Mouse (Mus musculus): ENCODE measurements around the gene Luc7l. TPM values are rescaled to one million over a fixed set of nuclear protein-coding genes. Genes with fewer than 3 reads are reported as not detected.

Gene Luc7l
- polyA plus RNA-seq, 1 experiment: 59.8 TPM

DNA sequence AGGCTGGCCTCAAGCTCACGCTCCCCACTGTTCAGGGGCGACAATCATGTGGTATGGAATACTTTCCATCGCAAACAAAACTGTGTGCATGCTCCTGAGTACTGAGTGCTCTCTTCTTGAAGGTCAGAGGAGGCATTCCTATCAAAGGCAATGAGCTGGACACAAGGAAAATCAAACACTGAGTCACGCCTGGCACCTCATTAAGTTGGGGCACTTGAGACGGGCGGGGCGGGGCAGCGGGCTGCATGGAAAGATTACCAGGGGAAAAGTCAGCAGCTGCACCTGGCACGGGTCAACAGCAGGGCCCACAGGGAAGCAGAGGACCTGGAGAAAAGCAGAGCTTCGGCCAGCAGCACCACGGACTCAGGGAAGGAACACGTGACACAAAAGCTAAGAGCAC lies 27.5 kb upstream of the Luc7l start:
- TF ChIP-seq POLR2A (IDR thresholded peaks at IDR 0.05; ENCODE audit: borderline replicate concordance, control insufficient read depth, low read depth, low read length): no peak
- 82% methylated on average over 12 of the region's 12 CpGs for WGBS
- no peak overlapping the region for H3K4me3 ChIP-seq (replicated peaks; ENCODE audit: control insufficient read depth, low read depth, low read length)
- H3K4me1 ChIP-seq (ENCODE audit: control insufficient read depth, insufficient read depth, low read length): no peaks in the 10 kb centered on the region; the same call in 1 of the 2 replicates
- H3K27ac ChIP-seq (ENCODE audit: control insufficient read depth, insufficient read depth, low read depth, low read length, poor library complexity): no peak overlapping the region

DNA sequence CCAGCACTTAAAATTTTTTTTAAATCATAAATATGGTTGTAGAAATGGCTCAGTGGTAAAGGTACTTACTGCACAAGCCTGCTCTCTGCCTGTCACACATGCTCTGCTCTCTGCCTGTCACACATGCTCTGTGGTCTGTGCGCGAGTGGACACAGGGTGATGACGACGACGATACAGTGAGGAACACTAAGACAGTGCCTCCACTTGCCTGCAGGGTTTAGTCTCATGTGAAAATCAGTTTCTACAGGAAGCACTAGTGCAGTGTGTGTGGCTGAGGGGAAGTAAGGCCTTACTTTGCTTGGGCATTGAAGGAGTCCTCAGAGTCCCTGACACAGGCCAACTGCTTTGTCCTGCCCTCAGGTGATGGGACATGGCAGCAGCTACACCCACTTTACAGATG lies 22.9 kb upstream of the Luc7l start:
- 37% methylated on average over 5 of the region's 5 CpGs for WGBS

DNA sequence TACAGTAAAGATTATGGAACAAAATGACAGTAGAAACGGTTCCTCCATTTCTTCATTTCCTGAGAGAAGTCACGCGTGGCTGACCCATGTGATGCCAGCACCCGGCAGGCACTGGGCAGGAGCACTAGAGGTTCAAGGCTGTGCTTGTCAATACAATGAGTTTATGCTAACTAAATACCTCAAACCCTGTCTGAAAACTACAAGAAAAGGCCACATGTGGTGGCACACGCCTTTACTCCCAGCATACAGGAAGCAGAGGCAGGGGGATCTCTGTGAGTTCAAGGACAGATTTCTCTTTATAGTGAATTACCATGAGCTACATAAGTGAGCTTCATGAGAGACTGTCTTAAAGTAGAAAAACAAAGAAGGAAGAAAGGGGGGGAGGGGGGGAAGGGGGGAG lies 21.5 kb upstream of the Luc7l start:
- Histone ChIP-seq H3K4me1 (ENCODE audit: control insufficient read depth, insufficient read depth, low read length) (peaks cover 3% of the 10 kb centered on the region; the same call in 1 of the 2 replicates), H3K4me3 (replicated peaks; ENCODE audit: control insufficient read depth, low read depth, low read length) (no peak overlapping the region), H3K27ac (ENCODE audit: control insufficient read depth, insufficient read depth, low read depth, low read length, poor library complexity) (peak overlapping the region; percentile 37; the same call in 1 of the 2 replicates)
- TF ChIP-seq CTCF (IDR thresholded peaks at IDR 0.05; ENCODE audit: control insufficient read depth, insufficient read depth, low read length): no peak
- TF ChIP-seq POLR2A (IDR thresholded peaks at IDR 0.05; ENCODE audit: borderline replicate concordance, control insufficient read depth, low read depth, low read length): no peak
- 30% methylated on average over 5 of the region's 5 CpGs for WGBS

More for the DNA sequence above, 22.9 kb upstream of the Luc7l start:
- no peak overlapping the region for H3K27ac ChIP-seq (ENCODE audit: control insufficient read depth, insufficient read depth, low read depth, low read length, poor library complexity)
- no peak for TF ChIP-seq POLR2A (IDR thresholded peaks at IDR 0.05; ENCODE audit: borderline replicate concordance, control insufficient read depth, low read depth, low read length)
- no peak for TF ChIP-seq CTCF (IDR thresholded peaks at IDR 0.05; ENCODE audit: control insufficient read depth, insufficient read depth, low read length)
- H3K4me1 ChIP-seq (ENCODE audit: control insufficient read depth, insufficient read depth, low read length): peaks cover 1% of the 10 kb centered on the region; the same call in 1 of the 2 replicates
- no peak overlapping the region for H3K4me3 ChIP-seq (replicated peaks; ENCODE audit: control insufficient read depth, low read depth, low read length)

DNA sequence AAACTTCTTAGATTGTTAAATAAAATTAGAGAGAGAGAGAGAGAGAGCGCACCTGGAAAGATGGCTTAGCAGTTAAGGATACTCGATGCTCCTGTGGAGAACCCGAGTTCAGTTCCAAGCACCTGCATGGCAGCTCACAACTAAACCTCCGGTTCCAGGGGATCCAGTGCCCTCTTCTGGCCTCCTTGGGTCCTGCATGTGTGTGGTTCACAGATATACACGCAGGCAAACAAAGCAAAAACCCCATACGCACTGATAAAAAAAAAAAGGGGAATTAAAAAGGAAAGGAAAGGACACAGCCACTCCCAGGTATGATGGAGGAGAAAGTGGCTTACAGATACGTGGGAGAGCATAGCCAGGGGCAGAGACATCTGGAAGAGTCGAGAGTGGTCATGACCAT lies 19.8 kb upstream of the Luc7l start:
- H3K27ac ChIP-seq (ENCODE audit: control insufficient read depth, insufficient read depth, low read depth, low read length, poor library complexity): no peak overlapping the region
- peak; percentile 52 for TF ChIP-seq CTCF (IDR thresholded peaks at IDR 0.05; ENCODE audit: control insufficient read depth, insufficient read depth, low read length)
- TF ChIP-seq POLR2A (IDR thresholded peaks at IDR 0.05; ENCODE audit: borderline replicate concordance, control insufficient read depth, low read depth, low read length): no peak
- H3K4me3 ChIP-seq (replicated peaks; ENCODE audit: control insufficient read depth, low read depth, low read length): no peak overlapping the region
- peaks cover 6% of the 10 kb centered on the region for H3K4me1 ChIP-seq (ENCODE audit: control insufficient read depth, insufficient read depth, low read length)
- 74% methylated on average over 8 of the region's 8 CpGs for WGBS

DNA sequence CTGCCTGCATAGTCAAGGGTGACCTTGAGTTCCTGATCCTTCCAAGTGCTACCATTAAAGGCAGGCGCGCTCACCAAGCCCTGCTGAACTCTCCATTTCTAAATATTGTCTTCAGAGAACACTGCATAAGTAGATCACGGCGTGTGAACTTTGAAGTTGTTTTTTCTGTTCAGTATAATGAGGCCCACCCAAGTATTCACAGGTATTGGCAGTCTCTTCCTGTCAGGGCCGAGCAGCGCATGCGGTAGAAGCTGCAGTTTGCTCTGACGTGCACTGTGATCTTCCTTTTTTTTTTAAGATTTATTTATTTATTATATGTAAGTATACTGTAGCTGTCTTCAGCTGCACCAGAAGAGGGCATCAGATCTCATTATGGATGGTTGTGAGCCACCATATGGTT lies 18.3 kb upstream of the Luc7l start:
- Histone ChIP-seq H3K4me1 (ENCODE audit: control insufficient read depth, insufficient read depth, low read length) (peaks cover 6% of the 10 kb centered on the region), H3K27ac (ENCODE audit: control insufficient read depth, insufficient read depth, low read depth, low read length, poor library complexity) (0 out of 2 replicates have a peak overlapping the region, but pooled peaks have one; percentile 11)
- WGBS: 73% methylated on average over 8 of the region's 8 CpGs

DNA sequence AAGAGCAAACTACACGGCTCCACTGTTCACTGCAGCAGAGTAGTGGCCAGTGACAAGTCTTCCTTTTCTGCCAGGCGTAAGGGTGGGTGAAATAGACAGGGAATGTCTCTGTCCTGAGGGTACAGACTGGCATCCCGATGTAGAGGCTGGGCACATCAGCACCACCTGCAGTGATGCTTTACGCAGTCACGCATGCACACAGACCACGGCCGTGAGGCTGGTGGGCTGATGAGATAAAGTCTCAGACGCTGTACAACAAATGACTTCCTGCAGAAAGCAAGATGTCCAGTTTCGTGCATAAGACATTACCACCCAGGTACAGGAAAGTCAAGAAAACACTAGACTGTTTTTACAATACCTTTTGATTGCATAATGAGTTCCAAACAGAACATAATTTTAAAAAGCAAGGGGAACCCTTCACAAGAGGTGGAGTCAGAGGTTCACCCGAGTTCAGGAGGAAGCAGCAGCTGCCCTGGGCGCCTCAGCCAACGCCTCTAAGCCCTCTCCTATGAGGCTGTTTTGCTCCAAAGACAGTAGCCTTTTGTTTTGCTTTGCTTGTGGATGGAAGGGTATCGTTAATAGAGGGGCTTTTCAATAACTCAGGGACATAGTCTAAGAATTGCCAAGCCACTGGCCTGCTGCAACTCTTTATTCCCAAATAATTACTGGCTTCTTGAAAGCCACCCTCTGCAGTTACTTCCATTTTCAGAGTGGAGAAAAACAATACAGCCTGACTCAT lies 17.4 kb upstream of the Luc7l start:
- Histone ChIP-seq H3K27ac (ENCODE audit: control insufficient read depth, insufficient read depth, low read depth, low read length, poor library complexity) (peak overlapping the region; percentile 5; the same call in 1 of the 2 replicates), H3K4me1 (ENCODE audit: control insufficient read depth, insufficient read depth, low read length) (peaks cover 6% of the 10 kb centered on the region), H3K4me3 (replicated peaks; ENCODE audit: control insufficient read depth, low read depth, low read length) (no peak overlapping the region)
- WGBS: 17% methylated on average over 13 of the region's 13 CpGs
- TF ChIP-seq POLR2A (IDR thresholded peaks at IDR 0.05; ENCODE audit: borderline replicate concordance, control insufficient read depth, low read depth, low read length) (no peak), CTCF (IDR thresholded peaks at IDR 0.05; ENCODE audit: control insufficient read depth, insufficient read depth, low read length) (no peak)

More for the DNA sequence above, 18.3 kb upstream of the Luc7l start:
- H3K4me3 ChIP-seq (replicated peaks; ENCODE audit: control insufficient read depth, low read depth, low read length): no peak overlapping the region
- no peak for TF ChIP-seq CTCF (IDR thresholded peaks at IDR 0.05; ENCODE audit: control insufficient read depth, insufficient read depth, low read length)
- TF ChIP-seq POLR2A (IDR thresholded peaks at IDR 0.05; ENCODE audit: borderline replicate concordance, control insufficient read depth, low read depth, low read length): no peak

DNA sequence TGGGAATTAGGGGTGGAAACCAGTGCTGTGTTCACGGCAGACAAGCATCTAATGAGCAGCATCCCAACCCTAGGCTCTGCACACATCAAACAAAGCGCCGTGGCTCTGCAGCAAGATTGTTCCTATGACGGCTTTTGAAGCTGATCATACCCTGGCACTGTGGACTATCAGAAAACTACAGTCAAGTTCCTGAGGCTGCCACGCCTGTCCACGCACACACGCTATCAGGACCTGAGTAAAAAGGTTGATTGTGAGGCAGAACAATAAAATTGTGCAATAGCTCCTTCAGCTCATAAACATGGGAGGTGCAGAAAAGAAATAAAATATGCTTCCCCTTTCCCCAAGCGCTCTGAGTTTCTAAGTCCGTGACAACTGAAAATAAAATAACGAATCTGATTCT lies 15.0 kb upstream of the Luc7l start:
- H3K27ac ChIP-seq (ENCODE audit: control insufficient read depth, insufficient read depth, low read depth, low read length, poor library complexity): no peak overlapping the region
- WGBS: 20% methylated on average over 10 of the region's 10 CpGs

DNA sequence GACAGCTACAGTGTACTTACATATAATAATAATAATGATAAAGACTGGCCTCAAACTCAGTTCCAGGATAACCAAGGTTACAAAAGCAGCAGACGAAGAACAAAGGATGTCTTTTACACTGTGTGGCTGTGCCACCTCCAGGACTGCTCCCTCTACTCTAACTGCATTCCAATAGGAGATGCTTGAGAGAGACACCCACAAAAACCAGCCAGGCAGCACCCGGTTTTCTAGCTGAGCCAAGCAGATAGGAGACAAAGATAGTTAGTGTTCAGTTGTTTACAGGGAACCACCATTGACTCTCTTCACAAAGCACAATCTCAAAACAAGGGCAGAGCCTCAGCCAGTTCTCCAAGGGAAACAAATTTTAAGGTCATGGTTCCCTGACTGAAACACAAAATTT lies 13.1 kb upstream of the Luc7l start:
- Histone ChIP-seq H3K27ac (ENCODE audit: control insufficient read depth, insufficient read depth, low read depth, low read length, poor library complexity) (no peak overlapping the region), H3K4me1 (ENCODE audit: control insufficient read depth, insufficient read depth, low read length) (peaks cover 4% of the 10 kb centered on the region), H3K4me3 (replicated peaks; ENCODE audit: control insufficient read depth, low read depth, low read length) (no peak overlapping the region)
- WGBS: 60% methylated on average over 2 of the region's 2 CpGs
- no peak for TF ChIP-seq POLR2A (IDR thresholded peaks at IDR 0.05; ENCODE audit: borderline replicate concordance, control insufficient read depth, low read depth, low read length)
- no peak for TF ChIP-seq CTCF (IDR thresholded peaks at IDR 0.05; ENCODE audit: control insufficient read depth, insufficient read depth, low read length)

More for the DNA sequence above, 15.0 kb upstream of the Luc7l start:
- H3K4me3 ChIP-seq (replicated peaks; ENCODE audit: control insufficient read depth, low read depth, low read length): no peak overlapping the region
- TF ChIP-seq POLR2A (IDR thresholded peaks at IDR 0.05; ENCODE audit: borderline replicate concordance, control insufficient read depth, low read depth, low read length) (no peak), CTCF (IDR thresholded peaks at IDR 0.05; ENCODE audit: control insufficient read depth, insufficient read depth, low read length) (no peak)
- peaks cover 4% of the 10 kb centered on the region for H3K4me1 ChIP-seq (ENCODE audit: control insufficient read depth, insufficient read depth, low read length)

Measured in bone marrow, adult 2 months (tissue).